Mouse (Mus musculus) liver, adult (tissue): Measurements from ENCODE around the gene Nup210l.

Source experiments
- GATA4 ChIP-seq: IDR thresholded peaks from 2 replicates; pipeline ENCODE4 v1.6.1; 2014; ENCODE audit warnings: mild to moderate bottlenecking, low read length; ENCODE audit not compliant: insufficient replicate concordance

Gene Nup210l

GRCm38 (mm10) chr3:90127881-90128280 lies 23.9 kb downstream of the Nup210l start:
- TF ChIP-seq GATA4, result no peak

GRCm38 (mm10) chr3:90132745-90133144 lies 28.8 kb downstream of the Nup210l start:
- TF ChIP-seq GATA4, result no peak

GRCm38 (mm10) chr3:90133331-90133730 lies 29.4 kb downstream of the Nup210l start:
- no peak for TF ChIP-seq GATA4

GRCm38 (mm10) chr3:90134483-90134882 lies 30.6 kb downstream of the Nup210l start:
- TF ChIP-seq GATA4, result no peak

- no peak for TF ChIP-seq GATA4
These were observed 31.1 kb downstream of the Nup210l start for GRCm38 (mm10) chr3:90134993-90135392.

- TF ChIP-seq GATA4, result no peak
These were observed 32.7 kb downstream of the Nup210l start for GRCm38 (mm10) chr3:90136660-90137059.

- no peak for TF ChIP-seq GATA4
These were observed 33.7 kb downstream of the Nup210l start for GRCm38 (mm10) chr3:90137606-90138005.

GRCm38 (mm10) chr3:90139962-90140361 lies 36.0 kb downstream of the Nup210l start:
- TF ChIP-seq GATA4, result no peak

- no peak for TF ChIP-seq GATA4
These were observed 41.5 kb downstream of the Nup210l start for GRCm38 (mm10) chr3:90145461-90145860.

GRCm38 (mm10) chr3:90146651-90147050 lies 42.7 kb downstream of the Nup210l start:
- TF ChIP-seq GATA4, result no peak

GRCm38 (mm10) chr3:90151086-90151740 lies 47.3 kb downstream of the Nup210l start:
- TF ChIP-seq GATA4, result no peak

GRCm38 (mm10) chr3:90155996-90156395 lies 52.1 kb downstream of the Nup210l start:
- TF ChIP-seq GATA4, result no peak

- TF ChIP-seq GATA4, result no peak
These were observed 55.8 kb downstream of the Nup210l start for GRCm38 (mm10) chr3:90159757-90160156.

- TF ChIP-seq GATA4, result no peak
These were observed 57.6 kb downstream of the Nup210l start for GRCm38 (mm10) chr3:90161541-90161940.

- no peak for TF ChIP-seq GATA4
These were observed 75.6 kb downstream of the Nup210l start for GRCm38 (mm10) chr3:90179566-90179965.

GRCm38 (mm10) chr3:90183581-90183980 lies 79.6 kb downstream of the Nup210l start:
- TF ChIP-seq GATA4, result no peak

- no peak for TF ChIP-seq GATA4
These were observed 87.1 kb downstream of the Nup210l start for GRCm38 (mm10) chr3:90190859-90191510.
